8 mouse cellular contexts compared by ENCODE assay signal in genomic region chr8:100772742-100773370, GRCm38 (mm10).
DNase-seq lines count a peak whose midpoint lies in the region; ATAC-seq and TF ChIP-seq lines count a peak whose summit lies in the region.

No protein-coding gene starts in this region.

- H3K9ac ChIP-seq in ES-E14 (ENCODE audit: insufficient read depth, low read depth, low read length, poor library complexity, severe bottlenecking), result no peak overlapping the region
- H3K9ac ChIP-seq in embryonic facial prominence, embryonic 11.5 days (replicated peaks; ENCODE audit: low read length), result peak overlapping the region; percentile 30; the same call in 1 of the 2 replicates
- no peak overlapping the region for H3K9ac ChIP-seq in liver, postnatal 0 days (replicated peaks)

- no peak overlapping the region for H3K4me3 ChIP-seq in ES-E14 (ENCODE audit: insufficient read depth in 1 of 2, low read depth in 1 of 2, low read length in 2 of 2, poor library complexity in 1 of 2, severe bottlenecking in 1 of 2)
- no peak overlapping the region for H3K4me3 ChIP-seq in embryonic facial prominence, embryonic 11.5 days (ENCODE audit: low read depth, low read length)
- no peak overlapping the region for H3K4me3 ChIP-seq in liver, postnatal 0 days (ENCODE audit: low read depth, low read length)

- H3K4me2 ChIP-seq in embryonic facial prominence, embryonic 11.5 days (ENCODE audit: low read depth, low read length), result no peak overlapping the region
- H3K4me2 ChIP-seq in liver, postnatal 0 days (ENCODE audit: low read depth, low read length), result no peak overlapping the region

- no peak overlapping the region for H3K27ac ChIP-seq in ES-E14 (ENCODE audit: insufficient read depth, low read depth, low read length, poor library complexity, severe bottlenecking)
- H3K27ac ChIP-seq in embryonic facial prominence, embryonic 11.5 days (replicated peaks; ENCODE audit: low read depth, low read length), result no peak overlapping the region
- H3K27ac ChIP-seq in liver, postnatal 0 days (ENCODE audit: low read depth), result no peak overlapping the region

- no peaks in the 10 kb centered on the region for H3K9me3 ChIP-seq in ES-E14 (ENCODE audit: control insufficient read depth, insufficient read depth, low read depth, low read length)
- H3K9me3 ChIP-seq in embryonic facial prominence, embryonic 11.5 days (replicated peaks; ENCODE audit: control insufficient read depth, low read length), result no peaks in the 10 kb centered on the region
- no peaks in the 10 kb centered on the region for H3K9me3 ChIP-seq in liver, postnatal 0 days (ENCODE audit: low read length)

- DNase-seq in ES-E14 (ENCODE audit: low read depth, low spot score), result peak; percentile 51
- DNase-seq in adrenal gland, postnatal 10 days, result peak; percentile 71
- DNase-seq in embryonic facial prominence, embryonic 11.5 days (ENCODE audit: low spot score), result peak; percentile 77
- peak; percentile 4 to 27 for DNase-seq in heart, postnatal 14 days
- peak; percentile 25 for DNase-seq in large intestine, adult 2 months (ENCODE audit: low read depth, low spot score)
- DNase-seq in liver, postnatal 0 days, result peak; percentile 26
- DNase-seq in right cerebral cortex, postnatal 10 days (ENCODE audit: low spot score in 2 of 2), result peak; percentile 64 to 75
- DNase-seq in thymus, postnatal 14 days, result no peak

- no peaks in the 10 kb centered on the region for H3K27me3 ChIP-seq in embryonic facial prominence, embryonic 11.5 days (ENCODE audit: control insufficient read depth, insufficient read depth, low read length)
- H3K27me3 ChIP-seq in liver, postnatal 0 days (ENCODE audit: insufficient read depth, low read length), result no peaks in the 10 kb centered on the region

- TF ChIP-seq EP300 in liver, postnatal 0 days (IDR thresholded peaks at IDR 0.05; ENCODE audit: low read depth), result no peak

- intact Hi-C loops in heart, postnatal 14 days (cut with DNase I), result no loop called here

- H3K36me3 ChIP-seq in ES-E14 (ENCODE audit: control insufficient read depth, insufficient read depth, low read length, poor library complexity, severe bottlenecking), result no peaks in the 10 kb centered on the region
- no peaks in the 10 kb centered on the region for H3K36me3 ChIP-seq in embryonic facial prominence, embryonic 11.5 days (replicated peaks; ENCODE audit: control insufficient read depth, insufficient read depth, low read depth, low read length)
- no peaks in the 10 kb centered on the region for H3K36me3 ChIP-seq in liver, postnatal 0 days (replicated peaks; ENCODE audit: insufficient read depth, low read length)

- 26% methylated on average over 9 of the region's 9 CpGs for WGBS in embryonic facial prominence, embryonic 11.5 days
- 15% methylated on average over 9 of the region's 9 CpGs for WGBS in large intestine, adult 2 months
- WGBS in liver, postnatal 0 days (ENCODE audit: insufficient replicate concordance), result 28% methylated on average over 9 of the region's 9 CpGs

- no peak for ATAC-seq in embryonic facial prominence, embryonic 11.5 days (replicated peaks; ENCODE audit: insufficient number of reproducible peaks, low FRiP score, low TSS enrichment, low read depth)
- no peak for ATAC-seq in liver, postnatal 0 days

- no peaks in the 10 kb centered on the region for H3K4me1 ChIP-seq in ES-E14 (ENCODE audit: control insufficient read depth in 2 of 2, insufficient read depth in 2 of 2, low read length in 2 of 2, poor library complexity in 1 of 2)
- no peaks in the 10 kb centered on the region for H3K4me1 ChIP-seq in embryonic facial prominence, embryonic 11.5 days (ENCODE audit: control insufficient read depth, insufficient read depth, low read length)
- no peaks in the 10 kb centered on the region for H3K4me1 ChIP-seq in liver, postnatal 0 days (ENCODE audit: insufficient read depth)

- peak; percentile 64 for TF ChIP-seq CTCF in liver, postnatal 0 days (IDR thresholded peaks at IDR 0.05; ENCODE audit: low read depth)

- in situ Hi-C loops in ES-E14 (cut with MboI; ENCODE audit: low sequenced_read_pairs in 2 of 2, unreplicated experiment in 2 of 2), result loop anchor here in 1 of 2 experiments (25.0 kb wide), 2 partner anchors 1161 to 1361 kb away; partner anchors contain the start of gene Cdh8

TF ChIP-seq in ES-E14, 5 proteins besides CTCF, POLR2A, EP300 and RAD21:
- TF ChIP-seq ZNF384 (IDR thresholded peaks at IDR 0.05; ENCODE audit: low read depth, low read length) (no peak), CHD2 (IDR thresholded peaks at IDR 0.05; ENCODE audit: low read depth, low read length) (no peak), ZC3H11A (IDR thresholded peaks at IDR 0.05; ENCODE audit: borderline replicate concordance, low read depth, low read length) (peak; percentile 62; the same call in 1 of the 2 replicates), HCFC1 (IDR thresholded peaks at IDR 0.05; ENCODE audit: borderline replicate concordance, insufficient read depth, low read length) (no peak), MAFK (IDR thresholded peaks at IDR 0.05; ENCODE audit: insufficient read depth, low read depth, low read length) (no peak)
TF ChIP-seq in ES-E14: peak in this region for 1.
